Mouse (Mus musculus) intestine, postnatal 0 days (tissue): ENCODE measurements around the gene Hoxa6. TPM values are rescaled to one million over a fixed set of nuclear protein-coding genes. Genes with fewer than 3 reads are reported as not detected.

ENCODE experiments used
- ATAC-seq: fragments of 200-750 bp; cut with Nextera tagmentation; 2 replicates; pipeline ENCODE4 v1.8.0; 2017; ENCODE audit warnings: mild to moderate bottlenecking, moderate TSS enrichment, moderate library complexity
- H3K27ac ChIP-seq: fragments of 300-500 bp; sonication (generic); 2 replicates; pipeline ENCODE4 v1.5.1; 2014; ENCODE audit warnings: mild to moderate bottlenecking, low read depth, low read length, moderate library complexity
- H3K27me3 ChIP-seq: fragments of 300-500 bp; sonication (generic); replicated peaks from 2 replicates; pipeline ENCODE4 v1.6.1; 2014; ENCODE audit warnings: low read length, mixed read lengths; ENCODE audit not compliant: control insufficient read depth, insufficient read depth
- H3K36me3 ChIP-seq: fragments of 300-500 bp; sonication (generic); 2 replicates; pipeline ENCODE4 v1.6.1; 2014; ENCODE audit warnings: mild to moderate bottlenecking, moderate library complexity; ENCODE audit not compliant: control insufficient read depth, insufficient read depth
- H3K4me1 ChIP-seq: fragments of 300-500 bp; sonication (generic); replicated peaks from 2 replicates; pipeline ENCODE4 v1.6.1; 2014; ENCODE audit warnings: antibody characterized with exemption, low read length, mixed read lengths; ENCODE audit not compliant: control insufficient read depth, insufficient read depth
- H3K4me2 ChIP-seq: fragments of 300-500 bp; sonication (generic); replicated peaks from 2 replicates; pipeline ENCODE4 v1.6.1; 2014; ENCODE audit warnings: low read depth, mild to moderate bottlenecking, moderate library complexity
- H3K4me3 ChIP-seq: fragments of 300-500 bp; sonication (generic); 2 replicates; pipeline ENCODE4 v1.5.1; 2014; ENCODE audit warnings: low read depth, low read length
- H3K9ac ChIP-seq: fragments of 300-500 bp; sonication (generic); 2 replicates; pipeline ENCODE4 v1.6.1; 2014; ENCODE audit warnings: mild to moderate bottlenecking, low read depth, low read length
- H3K9me3 ChIP-seq: fragments of 300-500 bp; sonication (generic); 2 replicates; pipeline ENCODE4 v1.6.1; 2016; ENCODE audit warnings: mixed run types; ENCODE audit not compliant: control insufficient read depth
- CTCF ChIP-seq: sonication (generic); IDR thresholded peaks from 2 replicates; pipeline ENCODE4 v1.5.1; 2016; ENCODE audit warnings: low read depth, mild to moderate bottlenecking, control low read depth, antibody characterized with exemption, moderate library complexity
- WGBS: fragments of 180-500 bp; shearing (Covaris S2); extraction: QIAGEN DNeasy Blood & Tissue Kit; methylation state at CpG from one replicate; pipeline ENCODE4 v1.1.7; 2014; 5-methylcytosine and 5-hydroxymethylcytosine counted together
- polyA plus RNA-seq: library from polyadenylated mRNA; unstranded; fragments of >200 nt; fragmentation: Nextera tagmentation; extraction: Ambion mirVana; gene quantifications from 2 replicates; pipeline ENCODE4 v1.2.1, GENCODE M21; 2015

Gene Hoxa6
- polyA plus RNA-seq, 1 experiment from 2014 or later: 0.76 TPM

DNA sequence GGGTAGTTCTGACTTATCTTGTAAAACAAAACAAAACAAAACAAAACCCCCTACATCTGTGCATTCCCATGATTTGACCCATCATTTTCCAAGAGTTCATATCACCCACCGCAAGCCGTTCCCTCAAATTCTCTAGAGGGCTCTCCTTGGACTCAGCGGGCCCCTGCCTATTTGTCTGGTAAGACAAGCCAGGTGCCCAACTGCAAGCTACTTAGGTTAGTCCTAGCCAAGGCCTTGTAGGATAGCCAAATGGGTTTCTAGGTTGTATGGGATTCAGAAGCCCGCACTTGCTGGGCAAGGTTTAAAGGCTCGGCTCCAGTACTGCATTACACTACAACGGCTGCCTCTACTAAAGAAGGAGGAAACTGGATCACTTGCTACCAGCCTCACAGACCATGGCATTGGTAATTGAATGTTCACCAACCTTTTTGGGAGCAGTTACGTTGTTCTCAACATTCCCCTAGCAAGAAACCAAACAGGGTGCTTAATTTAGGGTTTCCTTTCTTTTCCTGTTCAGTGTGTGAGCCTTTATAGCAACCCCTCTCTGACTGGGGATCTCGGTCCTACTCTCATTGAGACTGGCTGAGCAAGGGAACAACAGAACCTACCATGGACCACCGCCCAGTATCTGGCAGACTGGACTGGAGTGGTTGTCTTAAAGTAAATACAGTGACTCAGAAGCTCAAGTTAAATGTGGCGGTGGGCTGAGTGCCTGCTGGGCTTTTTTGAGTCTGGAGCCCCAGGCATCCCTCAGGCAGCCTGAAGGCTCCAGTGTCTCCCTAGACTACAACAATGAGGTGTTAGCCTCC, 29.0 kb upstream of the Hoxa6 start:
- H3K27ac ChIP-seq: no peak overlapping the region
- H3K9ac ChIP-seq: no peak overlapping the region

GRCm38 (mm10) chr6:52236806-52237205, 28.3 kb upstream of the Hoxa6 start:
- Histone ChIP-seq H3K4me3 (peak overlapping the region; percentile 11; the same call in 1 of the 2 replicates), H3K4me2 (no peak overlapping the region), H3K27ac (no peak overlapping the region), H3K4me1 (no peaks in the 10 kb centered on the region), H3K36me3 (no peaks in the 10 kb centered on the region), H3K9me3 (no peaks in the 10 kb centered on the region), H3K27me3 (peaks cover 100% of the 10 kb centered on the region), H3K9ac (no peak overlapping the region)
- WGBS: 10% methylated on average over 3 of the region's 3 CpGs
- ATAC-seq: no peak
- no peak for TF ChIP-seq CTCF

More for the DNA sequence above, 29.0 kb upstream of the Hoxa6 start:
- Histone ChIP-seq H3K27me3 (peaks cover 100% of the 10 kb centered on the region), H3K4me1 (no peaks in the 10 kb centered on the region), H3K4me3 (peak overlapping the region; percentile 11; the same call in 1 of the 2 replicates), H3K4me2 (peak overlapping the region; percentile 9; the same call in 1 of the 2 replicates), H3K36me3 (no peaks in the 10 kb centered on the region), H3K9me3 (no peaks in the 10 kb centered on the region)
- ATAC-seq: no peak
- 17% methylated on average over 10 of the region's 10 CpGs for WGBS
- no peak for TF ChIP-seq CTCF

GRCm38 (mm10) chr6:52235866-52236265, 27.3 kb upstream of the Hoxa6 start:
- no peak overlapping the region for H3K4me3 ChIP-seq
- WGBS: 23% methylated on average over 6 of the region's 6 CpGs
- no peaks in the 10 kb centered on the region for H3K4me1 ChIP-seq

DNA sequence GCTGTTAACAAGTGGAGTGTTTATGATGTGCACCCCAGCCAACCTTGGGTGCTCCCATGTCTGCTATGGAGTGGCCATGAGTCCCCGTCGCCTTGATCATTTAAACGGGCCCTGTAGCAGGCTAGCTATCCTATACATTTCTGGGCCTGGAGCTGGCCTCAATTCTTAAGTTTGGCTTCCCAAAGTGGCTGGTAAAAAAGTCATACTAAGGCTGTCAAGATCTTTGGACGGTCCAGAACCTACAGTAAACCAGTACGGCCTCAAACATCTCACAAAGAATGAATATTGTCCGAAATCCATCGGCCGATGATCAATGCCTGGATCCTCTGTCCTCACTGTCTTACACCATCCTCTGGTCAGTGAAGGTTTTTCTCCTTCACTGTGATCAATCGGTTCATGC, 26.7 kb upstream of the Hoxa6 start:
- no peaks in the 10 kb centered on the region for H3K36me3 ChIP-seq
- TF ChIP-seq CTCF: no peak
- H3K4me3 ChIP-seq: no peak overlapping the region
- H3K9me3 ChIP-seq: no peaks in the 10 kb centered on the region
- H3K27ac ChIP-seq: no peak overlapping the region
- no peak for ATAC-seq
- H3K27me3 ChIP-seq: peaks cover 98% of the 10 kb centered on the region
- no peak overlapping the region for H3K9ac ChIP-seq
- no peaks in the 10 kb centered on the region for H3K4me1 ChIP-seq
- peak overlapping the region; percentile 37; the same call in 1 of the 2 replicates for H3K4me2 ChIP-seq
- WGBS: 39% methylated on average over 9 of the region's 9 CpGs

More at GRCm38 (mm10) chr6:52235866-52236265, 27.3 kb upstream of the Hoxa6 start:
- Histone ChIP-seq H3K4me2 (no peak overlapping the region), H3K27ac (no peak overlapping the region), H3K9ac (no peak overlapping the region), H3K9me3 (no peaks in the 10 kb centered on the region), H3K36me3 (no peaks in the 10 kb centered on the region), H3K27me3 (peaks cover 98% of the 10 kb centered on the region)
- no peak for ATAC-seq
- no peak for TF ChIP-seq CTCF

DNA sequence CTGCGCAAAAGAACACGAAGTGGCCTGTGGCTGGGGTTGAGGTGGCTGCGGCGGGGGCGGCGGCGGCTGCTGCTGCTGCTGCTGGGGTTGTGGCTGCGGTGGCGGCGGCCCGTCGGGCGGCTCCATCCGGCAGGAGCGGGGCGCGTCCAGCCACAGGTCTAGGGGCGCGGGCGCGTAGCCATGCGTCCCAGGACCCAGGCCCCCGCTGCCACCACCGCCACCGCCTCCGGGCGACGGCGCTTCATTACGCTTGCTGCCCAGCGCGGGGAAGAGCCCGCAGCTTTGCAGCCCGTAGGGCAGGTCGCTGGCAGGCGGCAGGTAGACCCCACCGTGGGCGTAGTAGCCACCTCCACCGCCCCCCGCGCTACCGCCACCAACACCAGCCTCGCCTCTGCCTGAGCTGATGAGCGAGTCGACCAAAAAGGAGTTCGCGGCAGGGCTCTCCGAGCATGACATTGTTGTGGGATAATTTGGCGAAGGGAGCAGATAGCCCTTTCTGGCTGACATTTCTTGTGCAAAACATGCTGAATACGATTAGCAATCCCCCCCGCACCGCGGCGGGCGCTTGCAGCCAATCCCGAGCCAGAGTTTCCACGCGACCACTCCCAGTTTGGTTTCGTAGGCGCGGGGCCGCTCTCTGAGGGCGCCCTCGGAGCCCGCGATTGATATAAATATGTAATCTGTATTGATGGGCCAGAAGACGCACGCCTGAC, 26.1 kb upstream of the Hoxa6 start:
- Histone ChIP-seq H3K36me3 (no peaks in the 10 kb centered on the region), H3K9me3 (no peaks in the 10 kb centered on the region), H3K4me2 (peak overlapping the region; percentile 37), H3K4me1 (no peaks in the 10 kb centered on the region), H3K27ac (no peak overlapping the region), H3K9ac (peak overlapping the region; percentile 8; the same call in 1 of the 2 replicates), H3K27me3 (peaks cover 98% of the 10 kb centered on the region), H3K4me3 (peak overlapping the region; percentile 32)
- TF ChIP-seq CTCF: no peak
- 3% methylated on average over 57 of the region's 68 CpGs for WGBS
- ATAC-seq: no peak
